Mouse (Mus musculus) urinary bladder, adult 18-20 months (tissue): ENCODE data around the gene Gm21985.
"Not testable (repeated sequence)": the region's sequence is repeated elsewhere in the genome, so short reads cannot be mapped to it uniquely, and the experiment has no call there.

Experiments
- DNase-seq, 2 experiments: peaks; one replicate each; pipeline ENCODE4 v3.0.0; 2022; ENCODE audit warnings: low spot score in 2 of 2, mixed read lengths in 2 of 2

Gm21985 gene

DNA sequence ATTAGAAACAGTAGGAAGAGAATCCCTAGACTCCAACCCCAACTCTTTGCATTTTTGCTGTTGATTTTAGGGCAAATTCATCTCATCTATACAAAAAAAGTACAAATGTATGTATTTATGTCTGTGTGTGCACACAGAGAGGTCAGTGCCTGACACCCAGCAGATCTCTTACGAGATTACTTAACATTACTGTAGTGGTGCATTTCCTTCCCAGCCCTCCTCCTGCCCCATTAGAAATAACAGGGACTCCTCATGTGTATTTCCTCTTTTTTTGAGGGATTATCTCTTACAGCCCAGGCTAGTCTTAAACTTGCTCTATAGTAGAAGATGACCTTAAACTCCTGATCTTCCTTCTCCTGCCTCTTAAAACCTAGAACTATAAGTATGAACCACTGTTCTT lies 126.6 kb downstream of the Gm21985 start:
- DNase-seq: no peak

GRCm38 (mm10) chr2:112393958-112394357 lies 127.8 kb downstream of the Gm21985 start:
- DNase-seq: no peak

DNA sequence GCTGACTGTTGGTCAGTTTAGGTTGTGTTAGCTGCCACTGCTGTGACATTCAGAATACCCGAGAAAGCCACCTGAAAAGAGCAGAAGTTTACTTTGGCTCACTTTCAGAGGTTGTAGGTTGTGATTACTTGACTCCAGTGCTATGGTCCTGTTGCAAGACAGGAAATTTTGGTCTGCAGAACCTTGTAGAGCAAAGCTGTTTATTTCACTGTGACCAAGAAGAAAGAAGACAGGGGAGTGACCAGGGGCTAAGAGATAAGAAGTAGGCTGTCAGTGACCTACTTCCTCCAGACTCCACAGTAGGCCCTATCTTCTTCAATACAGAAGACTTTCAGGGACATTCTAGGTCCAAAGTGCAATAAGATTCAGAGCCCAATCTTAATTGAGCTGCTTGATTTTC lies 130.5 kb downstream of the Gm21985 start:
- DNase-seq: no peak

GRCm38 (mm10) chr2:112407030-112407429 lies 140.9 kb downstream of the Gm21985 start:
- DNase-seq: no peak

DNA sequence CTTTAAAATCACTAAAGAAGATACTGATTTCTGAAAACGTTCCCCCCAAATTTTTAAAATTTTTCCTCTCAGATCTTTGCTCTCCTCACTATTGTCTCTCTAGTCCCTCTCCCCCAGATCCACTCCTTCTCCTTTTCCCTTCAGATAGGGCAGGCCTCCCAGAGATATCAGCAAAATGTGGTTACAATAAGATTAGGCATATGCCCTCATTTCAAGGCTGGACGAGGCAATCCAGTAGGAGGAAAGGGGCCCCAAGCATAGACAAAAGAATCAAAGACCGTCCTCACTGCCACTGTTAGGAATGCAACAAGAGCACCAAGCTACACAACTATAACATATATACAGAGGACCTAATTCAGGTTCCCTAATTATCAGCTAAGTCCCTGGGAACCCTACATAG lies 159.2 kb downstream of the Gm21985 start:
- no peak for DNase-seq

GRCm38 (mm10) chr2:112428534-112428933 lies 162.4 kb downstream of the Gm21985 start:
- not testable (repeated sequence) for DNase-seq

DNA sequence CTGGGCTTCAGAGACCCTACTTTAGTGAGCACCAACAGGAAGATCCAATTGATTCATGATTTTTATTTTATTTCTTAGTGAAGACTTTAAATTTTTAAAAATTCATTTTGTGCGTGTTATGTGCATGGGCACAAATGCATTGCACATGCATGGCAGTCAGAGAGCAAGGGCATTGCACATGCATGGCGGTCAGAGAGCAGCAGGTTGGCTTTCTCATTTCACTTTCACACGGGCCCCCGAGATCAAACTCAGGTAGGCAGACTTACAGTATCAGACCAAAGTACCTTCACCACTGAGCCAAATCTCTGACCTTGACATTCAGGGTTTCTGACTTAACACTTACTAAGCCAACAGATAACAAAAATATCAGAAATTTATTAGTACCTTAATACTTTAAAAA lies 163.6 kb downstream of the Gm21985 start:
- no peak for DNase-seq

DNA sequence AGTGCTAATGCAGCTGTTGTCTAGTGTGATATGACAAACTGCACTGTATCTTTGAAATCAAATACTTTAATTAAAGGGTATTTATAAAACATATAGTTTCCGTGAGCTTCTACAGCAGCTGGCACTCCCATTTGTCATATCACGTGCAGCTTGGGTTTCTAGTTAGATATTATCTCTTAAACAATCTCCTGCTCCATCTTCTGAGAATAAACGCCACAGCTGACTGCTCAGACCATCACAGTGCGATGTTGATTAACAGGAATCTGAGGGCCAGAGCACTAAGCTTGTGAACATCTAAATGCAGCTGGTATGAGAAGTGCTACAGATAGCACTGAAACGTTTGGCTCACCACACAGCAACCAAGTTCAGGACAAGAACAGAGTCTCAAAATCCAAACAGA lies 164.3 kb downstream of the Gm21985 start:
- DNase-seq: no peak

- no peak for DNase-seq
These were observed 166.4 kb downstream of the Gm21985 start for GRCm38 (mm10) chr2:112432523-112432922.

GRCm38 (mm10) chr2:112433359-112433758 lies 167.2 kb downstream of the Gm21985 start:
- DNase-seq: no peak

- DNase-seq: no peak
These were observed 170.2 kb downstream of the Gm21985 start for GRCm38 (mm10) chr2:112436292-112436691.

DNA sequence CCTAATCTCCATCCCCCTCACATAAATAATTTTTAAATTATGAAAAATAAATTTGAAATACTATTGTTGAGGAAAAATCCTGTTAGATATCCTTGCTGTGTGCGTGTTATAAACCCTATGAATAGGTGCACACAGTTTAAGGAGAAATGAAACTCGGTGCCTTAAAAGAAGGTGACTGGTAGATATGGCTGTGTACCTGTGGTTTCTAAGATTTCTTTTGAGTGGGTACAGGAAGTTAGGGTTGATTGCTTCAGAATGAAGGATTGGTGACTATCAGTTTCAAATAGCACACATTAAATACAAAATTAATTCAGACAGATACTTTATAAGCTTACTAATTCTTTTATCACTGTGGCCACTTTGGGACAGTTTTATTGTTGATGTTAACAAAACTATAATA lies 171.5 kb downstream of the Gm21985 start:
- DNase-seq: no peak

DNA sequence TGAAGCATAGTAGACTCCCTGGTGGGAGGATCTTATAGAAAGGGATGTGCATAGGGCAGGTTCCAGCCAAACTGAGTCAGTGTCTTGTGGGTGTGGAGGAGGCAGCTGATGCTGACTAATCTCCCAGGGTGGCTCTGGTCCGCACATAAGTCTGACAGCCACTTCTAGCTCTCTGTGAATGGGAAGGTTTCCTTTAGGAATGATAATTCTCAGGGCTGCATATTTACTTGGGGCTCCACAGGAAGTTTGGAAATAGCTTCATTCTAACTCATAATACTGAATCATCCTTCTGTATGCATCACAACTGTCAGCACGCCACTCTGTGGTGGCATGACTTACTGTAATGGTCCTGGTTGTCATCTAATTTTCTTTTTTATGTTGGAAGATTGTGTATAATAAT lies 177.4 kb downstream of the Gm21985 start:
- no peak for DNase-seq

GRCm38 (mm10) chr2:112445511-112445910 lies 179.4 kb downstream of the Gm21985 start:
- DNase-seq: no peak

- DNase-seq: not testable (repeated sequence)
These were observed 181.9 kb downstream of the Gm21985 start for GRCm38 (mm10) chr2:112448046-112448445.

DNA sequence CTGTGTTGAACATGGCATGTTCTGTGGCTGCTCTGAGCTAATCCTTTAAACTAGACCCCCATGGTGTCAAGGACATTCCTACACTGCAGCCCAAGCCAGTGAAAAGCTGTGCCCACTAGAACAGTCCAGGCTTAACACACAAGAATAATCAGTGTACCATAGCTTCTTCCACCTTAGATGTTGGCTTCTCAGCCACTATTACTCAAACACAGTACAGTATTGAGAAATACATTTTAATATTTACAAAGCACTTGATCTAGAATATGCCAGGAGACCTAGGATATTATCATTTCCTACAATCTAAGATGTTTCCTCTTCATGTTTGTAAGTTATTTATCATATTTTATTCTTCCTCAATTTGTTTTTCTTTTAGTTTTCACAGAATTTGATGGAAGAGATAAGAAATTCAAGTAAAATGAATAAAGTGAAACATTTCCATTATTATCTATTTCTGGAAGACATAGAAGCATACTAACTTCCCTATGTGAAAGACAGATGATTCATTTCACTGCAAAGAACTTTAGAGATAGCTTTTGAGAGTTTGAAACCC lies 182.5 kb downstream of the Gm21985 start:
- DNase-seq: no peak

- DNase-seq: no peak
These were observed 183.6 kb downstream of the Gm21985 start for GRCm38 (mm10) chr2:112449597-112450296.

DNA sequence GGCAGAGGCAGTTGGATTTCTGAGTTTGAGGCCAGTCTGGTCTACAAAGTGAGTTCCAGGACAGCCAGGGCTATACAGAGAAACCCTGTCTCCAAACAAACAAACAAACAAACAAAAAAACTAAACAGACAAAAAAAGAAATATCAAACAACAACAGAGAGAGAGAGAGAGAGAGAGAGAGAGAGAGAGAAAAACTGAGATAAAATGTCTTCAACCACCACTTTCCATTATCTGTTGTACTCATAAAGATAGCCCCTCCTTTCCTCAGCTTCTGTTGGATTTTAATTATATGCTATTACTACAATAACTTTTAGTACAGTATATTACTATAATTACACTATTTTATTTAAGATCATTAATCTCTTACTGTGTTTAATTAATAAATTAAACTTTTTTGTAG lies 186.4 kb downstream of the Gm21985 start:
- DNase-seq: not testable (repeated sequence)

- no peak for DNase-seq
These were observed 188.2 kb downstream of the Gm21985 start for GRCm38 (mm10) chr2:112454125-112454861.

GRCm38 (mm10) chr2:112454862-112455564 lies 188.9 kb downstream of the Gm21985 start, which contains the start of gene Emc7:
Gene Emc7 (plus strand): TSS chr2:112454997.
- DNase-seq: peak; percentile 96 to 98
